Mouse (Mus musculus) spleen, adult 18-20 months (tissue): ENCODE measurements around the gene Hps5.
A peak's percentile ranks its signal among the peaks of the same experiment; 100 is the strongest.

ENCODE experiments used
- DNase-seq, 2 experiments: peaks; one replicate each; pipeline ENCODE4 v3.0.0; 2022; ENCODE audit warnings: mixed read lengths in 2 of 2

The Hps5 gene

DNA sequence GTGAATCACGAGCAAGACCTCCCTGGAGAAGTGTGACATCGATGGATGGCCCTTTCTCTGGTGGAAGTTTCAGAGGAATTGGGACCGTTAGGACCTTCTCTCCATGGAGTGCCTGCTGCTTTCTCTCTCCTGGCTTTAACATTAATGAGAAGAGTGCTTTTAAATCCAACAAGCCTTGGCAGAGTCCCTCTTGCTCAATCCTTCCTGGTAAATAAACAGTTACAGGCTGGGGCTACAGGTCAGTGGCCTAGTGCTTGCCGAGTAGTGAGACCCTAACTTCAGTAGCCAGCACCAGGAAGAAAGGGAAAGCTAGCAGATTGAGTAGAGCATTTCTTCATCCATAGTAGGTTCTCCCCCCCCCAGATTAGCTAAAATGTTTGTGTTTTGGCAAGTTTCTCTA, 63.4 kb downstream of the Hps5 start, which contains the start of gene Saa4:
Gene Saa4, minus strand, starts transcription at position 146 of the 400 bp plus-strand sequence.
- no peak for DNase-seq

DNA sequence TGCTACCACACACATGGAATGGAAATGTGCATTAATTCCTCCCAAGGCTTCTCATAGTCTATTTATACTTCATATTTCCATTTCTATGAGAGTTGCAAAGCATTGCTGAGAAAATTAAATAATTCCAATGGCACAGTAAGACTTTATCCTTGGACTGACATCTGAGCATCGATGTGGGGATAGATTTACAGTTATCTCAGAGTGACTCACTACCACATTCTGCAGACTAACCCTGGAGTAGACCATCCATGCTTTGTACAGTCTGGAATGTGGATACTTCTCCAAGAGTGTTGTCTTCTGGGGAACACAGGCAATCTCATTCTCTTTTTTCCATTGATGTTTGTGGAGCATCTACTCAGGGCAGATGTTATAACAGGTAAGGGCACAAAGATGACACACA, 68.3 kb downstream of the Hps5 start:
- DNase-seq: no peak

DNA sequence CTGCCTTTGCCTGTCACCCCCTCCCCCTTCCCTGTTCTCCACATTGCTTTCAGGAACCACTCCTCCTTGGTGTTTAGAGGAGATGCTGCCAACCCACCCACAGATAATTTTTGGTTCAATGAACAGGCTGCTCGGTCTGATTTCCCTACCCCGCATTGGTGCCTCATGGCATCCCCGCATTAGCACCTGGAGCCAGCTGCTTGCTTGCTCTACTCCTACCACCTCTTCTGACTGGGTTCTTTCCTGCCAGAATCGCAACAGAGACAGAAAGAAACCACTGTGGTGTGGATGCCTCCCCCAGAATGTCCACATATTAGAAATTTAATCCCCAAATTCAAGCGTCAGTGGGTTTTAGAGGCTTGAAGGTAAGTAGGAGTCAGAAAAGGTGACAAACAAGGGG, 71.5 kb downstream of the Hps5 start:
- DNase-seq: no peak

DNA sequence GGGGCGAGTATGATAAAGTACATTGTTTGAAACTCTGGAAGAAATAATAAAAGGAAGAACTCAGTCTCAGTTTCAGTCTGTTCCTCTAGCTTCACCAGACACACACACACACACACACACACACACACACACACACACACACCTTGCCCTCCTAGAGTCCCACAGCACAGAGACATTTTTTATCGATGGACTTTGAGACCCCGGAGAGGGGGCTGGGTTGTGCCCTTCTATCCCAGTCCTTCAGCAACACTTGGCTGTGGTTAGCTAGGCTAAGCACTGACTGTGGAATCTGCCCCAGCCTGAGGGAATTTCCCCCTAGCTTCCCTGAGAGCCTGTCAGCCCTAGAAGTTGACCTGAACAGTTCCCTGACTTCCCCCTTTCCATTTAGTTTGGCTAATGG, 72.0 kb downstream of the Hps5 start:
- no peak for DNase-seq

DNA sequence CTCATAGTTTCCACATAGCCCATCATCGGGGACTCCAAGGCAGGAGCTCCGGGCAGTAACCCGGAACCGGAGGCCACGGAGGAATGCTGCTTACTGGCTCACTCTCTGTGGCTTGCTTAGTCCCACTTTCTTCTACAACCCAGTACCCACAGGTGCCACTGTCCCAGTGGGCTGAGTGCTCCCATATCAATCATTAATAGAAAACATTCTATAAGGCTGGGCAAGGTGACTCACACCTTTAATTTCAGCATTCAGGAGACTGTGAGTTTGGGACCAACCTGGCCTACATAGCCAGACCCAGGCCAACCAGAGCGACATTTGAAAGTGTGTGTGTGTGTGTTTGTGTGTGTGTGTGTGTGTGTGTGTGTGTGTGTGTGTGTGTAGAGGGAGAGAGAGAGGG, 72.5 kb downstream of the Hps5 start:
- DNase-seq: no peak

DNA sequence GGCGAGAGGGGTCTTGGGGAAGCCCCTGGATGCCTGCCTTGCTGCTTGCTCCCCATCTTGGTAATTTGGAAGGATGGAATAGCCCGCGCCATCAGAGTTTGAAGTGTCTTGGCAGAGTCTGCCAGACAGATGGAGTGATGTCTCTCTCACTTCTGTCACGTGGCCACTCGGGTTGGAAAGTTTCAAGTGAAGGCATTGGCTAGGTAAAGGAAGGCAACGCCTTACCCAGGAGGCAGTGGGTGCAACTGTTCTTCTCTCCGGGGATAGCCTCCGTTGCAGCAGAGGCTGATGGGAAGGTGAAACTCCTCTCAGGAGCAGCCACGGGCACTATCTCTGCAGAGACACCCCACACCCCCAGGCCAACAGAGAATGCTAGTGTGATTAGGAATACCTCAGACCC, 75.4 kb downstream of the Hps5 start:
- no peak for DNase-seq

DNA sequence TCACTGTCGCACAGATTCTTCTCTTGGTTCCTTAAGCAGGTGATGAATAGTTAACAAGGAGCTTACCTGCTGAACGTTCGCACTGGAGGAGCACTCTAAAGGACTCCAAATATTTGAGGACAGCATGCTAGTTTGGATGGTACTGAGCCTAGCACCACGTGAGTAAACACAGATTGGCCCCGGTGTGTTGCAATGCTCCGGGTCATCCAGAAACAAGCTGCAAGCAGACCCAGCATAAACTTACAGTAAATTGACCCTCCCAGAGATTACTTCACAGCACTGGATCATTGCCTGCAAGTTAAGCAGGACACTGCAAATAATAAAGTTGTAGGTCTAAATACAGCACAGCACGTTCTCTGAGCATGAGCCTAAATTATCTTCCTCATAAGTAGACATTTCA, 76.3 kb downstream of the Hps5 start:
- DNase-seq: no peak

DNA sequence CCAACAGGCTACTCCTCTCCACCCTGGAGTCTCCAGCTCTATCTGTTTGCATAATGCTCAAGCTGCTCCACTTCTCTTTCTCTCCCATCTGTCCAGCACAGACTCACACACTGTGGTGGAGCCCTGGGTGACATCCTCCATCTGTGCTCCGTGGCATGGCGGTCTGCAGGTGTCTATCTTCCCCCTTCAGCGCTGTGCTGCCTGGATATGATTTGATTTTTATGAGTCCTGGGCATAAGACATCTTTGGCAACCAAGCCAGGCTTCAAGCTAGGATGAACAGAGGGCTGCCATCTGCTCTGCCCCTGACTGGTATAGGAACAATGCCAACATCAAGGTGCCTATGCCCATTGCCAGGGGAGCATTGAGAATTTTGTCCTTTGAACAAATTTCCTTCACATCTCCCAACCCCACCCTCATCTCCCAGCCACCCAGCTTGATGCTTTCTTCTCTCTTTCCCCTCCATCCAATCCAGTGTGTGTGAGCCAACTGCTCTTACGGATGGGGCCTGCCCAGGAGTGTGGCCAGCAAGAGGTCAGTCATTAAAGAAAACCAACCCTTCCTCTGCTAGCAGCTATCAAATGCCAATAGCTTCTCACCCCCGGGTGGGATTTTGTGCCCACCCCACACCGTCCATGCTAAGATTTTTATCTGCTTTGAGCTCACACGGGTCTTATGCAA, 77.1 kb downstream of the Hps5 start:
- no peak for DNase-seq

DNA sequence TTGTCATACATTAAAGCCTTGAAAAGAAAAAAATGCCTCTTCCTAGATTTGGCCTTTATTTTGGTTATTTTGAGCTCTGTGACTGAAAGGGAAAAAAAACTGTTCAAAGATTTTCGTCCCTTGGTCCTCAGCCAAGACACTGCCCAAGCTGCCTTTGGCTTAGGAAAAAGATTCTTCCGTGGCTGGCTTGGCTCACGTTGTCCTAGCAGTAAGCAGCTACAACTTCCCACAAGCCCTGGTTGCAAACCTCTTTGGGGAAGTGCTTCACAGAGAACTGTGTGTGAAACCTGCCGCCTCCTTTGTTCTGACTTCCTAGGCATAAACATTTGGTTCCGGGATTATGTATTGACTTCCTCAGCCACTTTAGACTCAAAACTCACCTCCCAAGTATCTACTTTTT, 79.0 kb downstream of the Hps5 start:
- no peak for DNase-seq

DNA sequence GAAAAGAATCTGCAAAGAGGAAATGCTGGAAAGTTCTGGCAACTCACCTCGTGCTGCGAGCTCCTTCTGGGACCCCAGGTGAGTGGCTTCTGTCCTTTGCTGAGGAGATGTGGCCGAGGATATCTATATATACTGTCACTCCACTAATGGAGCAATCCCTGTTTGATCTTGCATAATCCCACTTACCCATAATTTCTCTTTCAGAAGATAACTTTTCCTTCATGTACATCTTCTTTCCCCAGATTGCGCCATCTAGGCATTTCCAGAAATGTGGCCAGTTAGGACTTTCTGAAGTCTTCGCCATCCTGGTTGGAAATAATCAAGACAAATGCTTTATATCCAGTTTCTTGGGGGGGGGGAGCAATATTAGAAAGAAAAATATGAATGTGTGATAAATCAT, 80.3 kb downstream of the Hps5 start, which contains the start of gene Saa3:
Gene Saa3, minus strand, starts transcription at position 101 of the 400 bp plus-strand sequence.
- no peak for DNase-seq

DNA sequence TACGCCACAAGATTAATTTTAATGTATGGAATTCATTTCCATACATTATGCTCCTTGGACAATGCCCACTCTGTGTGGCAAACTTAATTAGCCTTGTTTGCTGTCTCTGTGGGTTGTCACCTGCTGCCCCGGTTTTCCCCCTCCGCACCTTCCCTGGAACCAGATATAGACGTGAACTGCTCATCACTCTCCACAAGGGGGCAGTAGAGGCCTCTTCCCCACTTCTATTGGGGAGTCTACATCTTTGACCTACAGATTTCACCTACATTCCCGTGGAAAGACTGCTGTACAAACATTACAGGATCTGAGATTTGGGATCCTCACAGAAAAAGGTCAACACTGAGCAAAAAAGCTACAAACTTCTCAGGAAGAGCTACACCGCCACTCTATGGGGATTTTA, 81.3 kb downstream of the Hps5 start:
- DNase-seq: peak; percentile 41 to 70

DNA sequence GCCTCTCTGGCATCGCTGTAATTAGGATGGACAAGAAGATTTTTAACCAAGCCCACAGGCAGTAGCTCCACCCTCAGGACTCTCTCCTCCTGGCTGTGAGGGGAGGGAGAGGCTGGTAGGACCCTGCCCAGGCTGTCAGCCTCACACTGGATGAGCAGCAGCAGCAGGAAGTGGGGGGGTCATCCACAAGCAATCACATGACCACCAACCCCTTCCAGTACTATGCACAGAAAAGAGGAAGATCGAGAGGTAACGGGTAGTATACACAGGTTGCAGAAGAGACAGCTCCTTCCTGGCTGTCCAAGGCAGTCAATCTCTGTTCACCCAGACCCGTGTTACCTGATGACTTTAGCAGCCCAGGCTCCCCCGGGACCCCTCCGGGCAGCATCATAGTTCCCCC, 83.6 kb downstream of the Hps5 start:
- peak; percentile 12 to 19 for DNase-seq
